Mouse (Mus musculus): ENCODE measurements around the gene Clasp1. TPM values are rescaled to one million over a fixed set of nuclear protein-coding genes. Genes with fewer than 3 reads are reported as not detected.

Clasp1 gene
- total and polyA plus RNA-seq, 2 experiments from 2014 or later = 67.3 to 168 TPM

DNA sequence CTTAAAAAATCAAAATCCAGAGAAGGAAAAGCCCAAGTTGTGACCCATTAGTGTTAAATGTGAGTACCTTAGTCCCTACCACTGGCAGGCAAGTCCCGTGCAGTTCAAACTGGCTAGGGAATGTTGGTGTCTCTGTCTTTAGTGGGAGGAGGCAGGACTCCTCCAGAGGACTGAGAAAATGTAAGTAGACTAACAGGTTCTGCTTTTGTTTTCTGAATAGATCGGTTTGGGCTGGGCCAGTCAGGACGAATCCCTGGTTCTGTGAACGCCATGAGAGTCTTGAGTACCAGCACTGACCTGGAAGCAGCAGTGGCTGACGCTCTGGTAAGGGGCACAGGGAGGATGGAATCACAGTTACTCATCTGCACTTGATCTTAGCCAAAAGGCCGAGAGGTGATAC, 150.2 kb downstream of the Clasp1 start:
- Histone ChIP-seq H3K4me3 (ENCODE audit: low read depth, low read length) (no peak overlapping the region), H3K27me3 (ENCODE audit: insufficient read depth, low read length) (no peaks in the 10 kb centered on the region), H3K4me1 (ENCODE audit: insufficient read depth) (no peaks in the 10 kb centered on the region), H3K27ac (ENCODE audit: low read depth, low read length) (no peak overlapping the region), H3K9me3 (ENCODE audit: low read length) (no peaks in the 10 kb centered on the region), H3K36me3 (ENCODE audit: insufficient read depth) (peaks cover 67% of the 10 kb centered on the region), H3K9ac (no peak overlapping the region), H3K4me2 (ENCODE audit: low read depth) (no peak overlapping the region)
- ATAC-seq (no peak), DNase-seq (no peak)
- TF ChIP-seq CTCF (IDR thresholded peaks at IDR 0.05; ENCODE audit: low read depth) = no peak
- WGBS = 90% methylated on average over 6 of the region's 6 CpGs

GRCm38 (mm10) chr1:118542880-118543279, 154.0 kb downstream of the Clasp1 start:
- 93% methylated on average over 7 of the region's 7 CpGs for WGBS
- H3K36me3 ChIP-seq (ENCODE audit: insufficient read depth) = peaks cover 74% of the 10 kb centered on the region
- ATAC-seq = no peak

GRCm38 (mm10) chr1:118548769-118549168, 159.9 kb downstream of the Clasp1 start:
- no peak overlapping the region for H3K27ac ChIP-seq (ENCODE audit: low read depth, low read length)
- no peaks in the 10 kb centered on the region for H3K27me3 ChIP-seq (ENCODE audit: insufficient read depth, low read length)
- peaks cover 82% of the 10 kb centered on the region for H3K36me3 ChIP-seq (ENCODE audit: insufficient read depth)
- no peak overlapping the region for H3K4me2 ChIP-seq (ENCODE audit: low read depth)
- H3K4me3 ChIP-seq (ENCODE audit: low read depth, low read length) = no peak overlapping the region
- no peaks in the 10 kb centered on the region for H3K4me1 ChIP-seq (ENCODE audit: insufficient read depth)
- ATAC-seq = no peak
- no peak for DNase-seq
- no peak for TF ChIP-seq CTCF (IDR thresholded peaks at IDR 0.05; ENCODE audit: low read depth)
- H3K9ac ChIP-seq = no peak overlapping the region
- 86% methylated on average over 5 of the region's 5 CpGs for WGBS
- no peaks in the 10 kb centered on the region for H3K9me3 ChIP-seq (ENCODE audit: low read length)

More at GRCm38 (mm10) chr1:118542880-118543279, 154.0 kb downstream of the Clasp1 start:
- no peaks in the 10 kb centered on the region for H3K27me3 ChIP-seq (ENCODE audit: insufficient read depth, low read length)
- no peak overlapping the region for H3K4me3 ChIP-seq (ENCODE audit: low read depth, low read length)
- no peak overlapping the region for H3K4me2 ChIP-seq (ENCODE audit: low read depth)
- H3K9me3 ChIP-seq (ENCODE audit: low read length) = no peaks in the 10 kb centered on the region
- no peak overlapping the region for H3K27ac ChIP-seq (ENCODE audit: low read depth, low read length)
- TF ChIP-seq CTCF (IDR thresholded peaks at IDR 0.05; ENCODE audit: low read depth) = no peak
- H3K4me1 ChIP-seq (ENCODE audit: insufficient read depth) = no peaks in the 10 kb centered on the region
- DNase-seq = no peak
- H3K9ac ChIP-seq = no peak overlapping the region

DNA sequence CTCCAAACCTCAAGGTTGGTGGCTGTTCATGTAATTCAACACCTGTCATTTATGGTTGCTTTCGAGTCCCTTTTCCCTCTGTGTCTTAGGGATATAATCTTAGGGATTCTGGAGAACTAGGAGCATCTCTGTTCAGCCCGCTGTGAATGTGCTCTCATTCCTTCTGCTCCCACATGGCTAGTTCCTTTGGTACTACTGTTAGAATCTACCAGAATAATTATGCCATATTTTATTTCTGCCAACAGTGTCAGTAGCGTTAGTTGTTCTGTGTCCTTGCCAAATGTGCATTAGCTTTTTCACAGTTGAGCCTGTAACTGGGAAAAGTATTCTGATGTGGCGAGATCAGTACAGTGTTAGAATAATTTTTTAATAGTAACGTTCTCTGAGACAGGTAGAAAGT, 162.3 kb downstream of the Clasp1 start:
- H3K4me3 ChIP-seq (ENCODE audit: low read depth, low read length) = no peak overlapping the region
- H3K9ac ChIP-seq = no peak overlapping the region
- no peaks in the 10 kb centered on the region for H3K9me3 ChIP-seq (ENCODE audit: low read length)
- no peaks in the 10 kb centered on the region for H3K27me3 ChIP-seq (ENCODE audit: insufficient read depth, low read length)
- no peak for TF ChIP-seq CTCF (IDR thresholded peaks at IDR 0.05; ENCODE audit: low read depth)
- no peak for DNase-seq
- no peak overlapping the region for H3K27ac ChIP-seq (ENCODE audit: low read depth, low read length)
- ATAC-seq = no peak
- 74% methylated on average over 5 of the region's 5 CpGs for WGBS
- no peak overlapping the region for H3K4me2 ChIP-seq (ENCODE audit: low read depth)
- peaks cover 86% of the 10 kb centered on the region for H3K36me3 ChIP-seq (ENCODE audit: insufficient read depth)
- no peaks in the 10 kb centered on the region for H3K4me1 ChIP-seq (ENCODE audit: insufficient read depth)

DNA sequence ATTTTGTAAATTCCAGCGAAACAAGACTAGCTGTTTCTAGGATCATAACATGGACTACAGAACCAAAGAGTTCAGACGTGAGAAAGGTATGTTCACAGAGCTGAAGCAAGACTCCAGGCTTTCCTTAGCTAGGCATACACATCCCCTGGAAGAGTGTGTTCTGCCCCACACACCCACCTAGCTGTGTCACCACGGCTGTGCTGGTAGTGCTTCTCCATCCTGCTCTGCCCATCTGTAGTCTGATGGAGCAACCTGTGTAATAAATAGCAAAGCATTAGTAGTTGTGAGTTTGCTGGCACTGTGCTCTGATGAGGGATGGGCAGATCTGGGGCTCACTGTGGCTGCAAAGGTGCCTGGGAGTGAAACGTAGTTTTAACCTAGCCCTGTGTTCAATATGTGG, 163.2 kb downstream of the Clasp1 start:
- no peak for ATAC-seq
- peaks cover 86% of the 10 kb centered on the region for H3K36me3 ChIP-seq (ENCODE audit: insufficient read depth)
- TF ChIP-seq CTCF (IDR thresholded peaks at IDR 0.05; ENCODE audit: low read depth) = no peak
- H3K9ac ChIP-seq = no peak overlapping the region
- H3K4me1 ChIP-seq (ENCODE audit: insufficient read depth) = no peaks in the 10 kb centered on the region
- H3K27ac ChIP-seq (ENCODE audit: low read depth, low read length) = no peak overlapping the region
- WGBS = 92% methylated on average over 4 of the region's 4 CpGs
- H3K4me2 ChIP-seq (ENCODE audit: low read depth) = no peak overlapping the region
- H3K27me3 ChIP-seq (ENCODE audit: insufficient read depth, low read length) = no peaks in the 10 kb centered on the region
- DNase-seq = no peak
- H3K9me3 ChIP-seq (ENCODE audit: low read length) = no peaks in the 10 kb centered on the region
- no peak overlapping the region for H3K4me3 ChIP-seq (ENCODE audit: low read depth, low read length)

- H3K4me1 ChIP-seq (ENCODE audit: insufficient read depth) = no peaks in the 10 kb centered on the region
- H3K27ac ChIP-seq (ENCODE audit: low read depth, low read length) = no peak overlapping the region
- peaks cover 86% of the 10 kb centered on the region for H3K36me3 ChIP-seq (ENCODE audit: insufficient read depth)
- H3K9ac ChIP-seq = no peak overlapping the region
- no peaks in the 10 kb centered on the region for H3K9me3 ChIP-seq (ENCODE audit: low read length)
- no peak overlapping the region for H3K4me3 ChIP-seq (ENCODE audit: low read depth, low read length)
- no peak overlapping the region for H3K4me2 ChIP-seq (ENCODE audit: low read depth)
- DNase-seq = no peak
- TF ChIP-seq CTCF (IDR thresholded peaks at IDR 0.05; ENCODE audit: low read depth) = no peak
- no peak for ATAC-seq
- H3K27me3 ChIP-seq (ENCODE audit: insufficient read depth, low read length) = no peaks in the 10 kb centered on the region
- 94% methylated on average over 2 of the region's 2 CpGs for WGBS
Observed at GRCm38 (mm10) chr1:118553045-118553444, 164.2 kb downstream of the Clasp1 start.

- WGBS = 91% methylated on average over 3 of the region's 3 CpGs
- Histone ChIP-seq H3K4me2 (ENCODE audit: low read depth) (no peak overlapping the region), H3K27ac (ENCODE audit: low read depth, low read length) (no peak overlapping the region), H3K4me1 (ENCODE audit: insufficient read depth) (no peaks in the 10 kb centered on the region), H3K36me3 (ENCODE audit: insufficient read depth) (peaks cover 85% of the 10 kb centered on the region), H3K9ac (no peak overlapping the region), H3K9me3 (ENCODE audit: low read length) (no peaks in the 10 kb centered on the region), H3K4me3 (ENCODE audit: low read depth, low read length) (no peak overlapping the region), H3K27me3 (ENCODE audit: insufficient read depth, low read length) (no peaks in the 10 kb centered on the region)
- DNase-seq (no peak), ATAC-seq (no peak)
- TF ChIP-seq CTCF (IDR thresholded peaks at IDR 0.05; ENCODE audit: low read depth) = no peak
Observed at GRCm38 (mm10) chr1:118553451-118553850, 164.6 kb downstream of the Clasp1 start.

- Histone ChIP-seq H3K9ac (no peak overlapping the region), H3K36me3 (ENCODE audit: insufficient read depth) (peaks cover 75% of the 10 kb centered on the region), H3K4me2 (ENCODE audit: low read depth) (no peak overlapping the region), H3K4me1 (ENCODE audit: insufficient read depth) (no peaks in the 10 kb centered on the region), H3K9me3 (ENCODE audit: low read length) (no peaks in the 10 kb centered on the region), H3K27me3 (ENCODE audit: insufficient read depth, low read length) (no peaks in the 10 kb centered on the region), H3K27ac (ENCODE audit: low read depth, low read length) (no peak overlapping the region), H3K4me3 (ENCODE audit: low read depth, low read length) (no peak overlapping the region)
- DNase-seq (no peak), ATAC-seq (no peak)
- no peak for TF ChIP-seq CTCF (IDR thresholded peaks at IDR 0.05; ENCODE audit: low read depth)
- WGBS = 95% methylated on average over 5 of the region's 5 CpGs
Observed at GRCm38 (mm10) chr1:118554961-118555360, 166.1 kb downstream of the Clasp1 start.

All from forebrain, postnatal 0 days (tissue).